Mouse (Mus musculus) heart, adult 2 months (tissue): ENCODE results near the gene Akr1a1.

Experiments used
- CTCF ChIP-seq: fragments of 200-600 bp; IDR thresholded peaks from 2 replicates; pipeline ENCODE4 v1.8.1; 2022; ENCODE audit warnings: antibody characterized with exemption, mild to moderate bottlenecking, moderate library complexity
- POLR2A ChIP-seq: fragments of 200-500 bp; IDR thresholded peaks from 2 replicates; pipeline ENCODE4 v1.6.1; 2011; ENCODE audit warnings: mild to moderate bottlenecking, low read depth, low read length, control low read depth; ENCODE audit not compliant: insufficient read depth

DNA sequence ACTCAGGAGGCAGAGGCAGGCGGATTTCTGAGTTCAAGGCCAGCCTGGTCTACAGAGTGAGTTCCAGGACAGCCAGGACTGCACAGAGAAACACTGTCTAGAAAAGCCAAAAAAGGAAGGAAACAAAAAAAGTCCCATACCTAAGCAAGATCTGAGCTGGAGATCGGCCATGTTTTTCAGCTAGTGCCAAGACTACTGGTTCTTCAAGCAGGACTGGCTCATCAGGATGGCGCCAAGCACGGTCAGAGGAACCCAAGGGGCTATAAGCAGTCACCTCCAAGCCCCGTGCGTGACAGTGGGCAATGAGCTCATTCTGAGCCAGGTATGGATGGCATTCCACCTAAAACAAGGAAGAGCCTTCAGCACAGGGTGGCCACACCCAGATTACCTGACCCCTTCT is 12.7 kb downstream of the Akr1a1 start:
- TF ChIP-seq POLR2A (no peak), CTCF (no peak)
